Mouse (Mus musculus): ENCODE measurements at regions not wholly inside any gene's neighbourhood (a gene's known extent, or its start where the extent isn't known, plus 50 kb on each side); places are given as distances from the start of the nearest gene placed in this dataset.

- in situ Hi-C loops (cut with MboI; ENCODE audit: low pct_unique_long_range_greater_than_20kb in 1 of 2, low sequenced_read_pairs in 2 of 2, unreplicated experiment in 1 of 2), result no loop called here
Measured at GRCm38 (mm10) chr4:33588127-33588526, 278.0 kb downstream of the Rngtt start.

DNA sequence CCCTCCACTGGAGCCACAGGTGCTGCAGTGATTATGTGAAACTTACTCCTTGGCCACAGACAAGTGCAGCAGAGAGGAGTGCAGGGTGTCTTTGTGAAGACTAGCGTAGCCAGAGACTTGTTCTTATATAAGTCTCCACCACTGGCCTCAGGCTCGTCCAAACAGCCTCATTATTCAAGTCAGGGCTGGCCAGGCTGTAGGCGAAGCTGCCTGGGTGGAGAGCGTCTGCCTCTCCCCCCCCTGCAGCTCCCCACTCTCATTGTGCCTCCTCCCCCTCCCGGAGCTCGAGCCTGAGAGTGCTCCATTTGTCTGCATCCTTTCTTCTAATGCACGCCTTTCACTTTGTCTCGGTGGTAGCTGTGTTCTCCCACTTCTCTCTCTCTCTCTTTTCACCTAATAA lies 279.1 kb downstream of the Rngtt start:
- in situ Hi-C loops (cut with MboI; ENCODE audit: low pct_unique_long_range_greater_than_20kb in 1 of 2, low sequenced_read_pairs in 2 of 2, unreplicated experiment in 1 of 2), result no loop called here

- in situ Hi-C loops (cut with MboI; ENCODE audit: low pct_unique_long_range_greater_than_20kb in 1 of 2, low sequenced_read_pairs in 2 of 2, unreplicated experiment in 1 of 2), result no loop called here
Measured at GRCm38 (mm10) chr4:33594997-33595657, 285.0 kb downstream of the Rngtt start.

GRCm38 (mm10) chr4:33595763-33596162 lies 285.7 kb downstream of the Rngtt start:
- in situ Hi-C loops (cut with MboI; ENCODE audit: low pct_unique_long_range_greater_than_20kb in 1 of 2, low sequenced_read_pairs in 2 of 2, unreplicated experiment in 1 of 2), result no loop called here

DNA sequence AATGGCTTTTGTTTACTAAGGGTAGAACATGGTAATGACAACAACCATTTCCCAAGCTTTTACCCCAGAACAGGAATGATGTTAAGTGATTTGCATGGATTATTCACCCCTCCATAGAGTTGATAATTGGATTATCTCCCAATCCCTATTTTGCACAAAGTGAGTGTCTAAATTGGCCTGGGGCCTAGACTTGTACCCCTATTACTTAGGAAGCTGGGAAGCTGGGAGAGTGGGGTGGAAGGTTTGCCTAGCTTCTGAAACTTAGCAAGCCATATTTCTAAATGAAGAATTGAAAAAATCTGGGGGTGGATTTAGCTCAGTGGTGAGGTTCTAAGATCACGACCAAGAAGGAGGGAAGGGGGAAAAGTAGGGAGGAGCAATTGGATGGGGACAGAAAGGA lies 289.9 kb downstream of the Rngtt start:
- in situ Hi-C loops (cut with MboI; ENCODE audit: low pct_unique_long_range_greater_than_20kb in 1 of 2, low sequenced_read_pairs in 2 of 2, unreplicated experiment in 1 of 2), result no loop called here

- in situ Hi-C loops (cut with MboI; ENCODE audit: low pct_unique_long_range_greater_than_20kb in 1 of 2, low sequenced_read_pairs in 2 of 2, unreplicated experiment in 1 of 2), result no loop called here
Measured at GRCm38 (mm10) chr4:33600805-33601204, 290.7 kb downstream of the Rngtt start.

- in situ Hi-C loops (cut with MboI; ENCODE audit: low pct_unique_long_range_greater_than_20kb in 1 of 2, low sequenced_read_pairs in 2 of 2, unreplicated experiment in 1 of 2), result no loop called here
Measured at GRCm38 (mm10) chr4:33604636-33605035, 294.5 kb downstream of the Rngtt start.

GRCm38 (mm10) chr4:33639821-33640575 lies 284.4 kb upstream of the Cnr1 start:
- in situ Hi-C loops (cut with MboI; ENCODE audit: low pct_unique_long_range_greater_than_20kb in 1 of 2, low sequenced_read_pairs in 2 of 2, unreplicated experiment in 1 of 2), result no loop called here

DNA sequence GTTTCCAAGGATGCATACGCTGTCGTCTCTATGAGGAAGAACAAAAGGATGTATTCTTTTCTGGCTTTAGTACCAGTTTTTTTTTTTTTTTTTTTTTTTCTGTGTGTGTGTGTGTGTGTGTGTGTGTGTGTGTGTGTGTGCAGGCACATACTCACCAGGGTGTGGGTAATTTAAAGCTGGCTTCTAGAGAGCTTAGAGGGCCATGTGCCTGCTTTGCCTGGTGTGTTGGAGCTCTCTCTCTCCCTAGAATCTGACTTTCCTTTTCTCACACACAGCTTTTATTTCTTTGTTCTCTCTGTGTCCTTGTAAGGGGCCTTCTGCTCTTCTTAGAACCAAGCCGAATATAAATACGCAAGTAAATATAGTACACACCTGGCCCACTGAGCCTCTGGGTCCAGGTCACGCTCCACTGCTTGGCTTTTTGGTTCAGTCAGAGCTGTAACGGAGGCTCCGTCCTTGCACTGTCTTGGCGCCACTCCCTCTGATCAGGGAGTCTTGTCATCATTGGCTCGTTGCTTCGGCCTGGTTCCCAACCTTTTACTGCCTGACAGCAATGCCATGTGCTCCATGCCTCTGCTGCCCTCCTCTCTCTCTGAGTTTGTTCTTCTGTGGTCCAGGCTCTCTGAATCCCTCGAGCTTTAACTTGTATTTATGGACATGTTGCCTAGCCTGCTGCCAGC lies 283.7 kb upstream of the Cnr1 start:
- in situ Hi-C loops (cut with MboI; ENCODE audit: low pct_unique_long_range_greater_than_20kb in 1 of 2, low sequenced_read_pairs in 2 of 2, unreplicated experiment in 1 of 2), result no loop called here

DNA sequence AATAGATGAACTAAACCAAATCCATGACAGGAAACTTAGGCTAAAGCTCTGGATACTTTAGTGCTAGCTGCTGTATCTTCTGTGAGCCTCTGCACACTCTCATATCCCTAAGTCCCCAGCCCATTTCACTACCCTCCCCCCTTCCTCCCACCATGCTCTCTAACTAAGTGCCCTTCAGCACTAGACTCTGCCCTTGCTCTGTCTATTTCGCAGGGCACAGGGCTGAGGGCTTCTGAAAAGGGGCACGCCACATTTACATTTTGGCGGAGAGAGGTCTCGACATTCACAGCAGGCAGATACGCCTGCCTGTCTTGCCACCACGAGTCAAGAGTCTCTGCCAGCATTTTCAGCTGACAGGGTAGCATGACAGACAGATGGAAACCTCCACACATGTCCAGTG lies 282.5 kb upstream of the Cnr1 start:
- in situ Hi-C loops (cut with MboI; ENCODE audit: low pct_unique_long_range_greater_than_20kb in 1 of 2, low sequenced_read_pairs in 2 of 2, unreplicated experiment in 1 of 2), result no loop called here

GRCm38 (mm10) chr4:33642526-33642925 lies 281.9 kb upstream of the Cnr1 start:
- in situ Hi-C loops (cut with MboI; ENCODE audit: low pct_unique_long_range_greater_than_20kb in 1 of 2, low sequenced_read_pairs in 2 of 2, unreplicated experiment in 1 of 2), result no loop called here

DNA sequence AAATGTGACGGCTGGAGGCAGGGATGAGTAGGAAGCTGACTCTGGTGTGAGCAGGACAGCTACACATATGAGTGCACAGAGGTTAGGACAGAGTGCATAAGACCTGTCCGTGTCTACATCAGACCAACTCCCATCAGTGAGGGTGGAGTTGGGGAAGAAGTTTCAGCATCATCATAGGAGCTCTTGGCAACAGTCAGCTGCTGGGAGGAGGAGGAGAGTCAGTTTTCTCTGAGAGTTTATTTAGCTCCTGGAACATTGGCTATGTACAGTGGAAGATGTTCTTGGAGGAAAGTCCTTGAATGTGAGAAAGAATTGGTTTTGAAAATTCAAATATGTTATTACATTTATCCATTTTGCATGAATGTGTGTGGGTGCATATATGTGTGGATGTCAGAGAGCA lies 279.2 kb upstream of the Cnr1 start:
- in situ Hi-C loops (cut with MboI; ENCODE audit: low pct_unique_long_range_greater_than_20kb in 1 of 2, low sequenced_read_pairs in 2 of 2, unreplicated experiment in 1 of 2), result no loop called here

GRCm38 (mm10) chr4:33651292-33651691 lies 273.1 kb upstream of the Cnr1 start:
- in situ Hi-C loops (cut with MboI; ENCODE audit: low pct_unique_long_range_greater_than_20kb in 1 of 2, low sequenced_read_pairs in 2 of 2, unreplicated experiment in 1 of 2), result no loop called here

- in situ Hi-C loops (cut with MboI; ENCODE audit: low pct_unique_long_range_greater_than_20kb in 1 of 2, low sequenced_read_pairs in 2 of 2, unreplicated experiment in 1 of 2), result no loop called here
Measured at GRCm38 (mm10) chr4:33659766-33660165, 264.6 kb upstream of the Cnr1 start.

GRCm38 (mm10) chr4:33660553-33660952 lies 263.8 kb upstream of the Cnr1 start:
- in situ Hi-C loops (cut with MboI; ENCODE audit: low pct_unique_long_range_greater_than_20kb in 1 of 2, low sequenced_read_pairs in 2 of 2, unreplicated experiment in 1 of 2), result no loop called here

GRCm38 (mm10) chr4:33661862-33662261 lies 262.5 kb upstream of the Cnr1 start:
- in situ Hi-C loops (cut with MboI; ENCODE audit: low pct_unique_long_range_greater_than_20kb in 1 of 2, low sequenced_read_pairs in 2 of 2, unreplicated experiment in 1 of 2), result no loop called here

DNA sequence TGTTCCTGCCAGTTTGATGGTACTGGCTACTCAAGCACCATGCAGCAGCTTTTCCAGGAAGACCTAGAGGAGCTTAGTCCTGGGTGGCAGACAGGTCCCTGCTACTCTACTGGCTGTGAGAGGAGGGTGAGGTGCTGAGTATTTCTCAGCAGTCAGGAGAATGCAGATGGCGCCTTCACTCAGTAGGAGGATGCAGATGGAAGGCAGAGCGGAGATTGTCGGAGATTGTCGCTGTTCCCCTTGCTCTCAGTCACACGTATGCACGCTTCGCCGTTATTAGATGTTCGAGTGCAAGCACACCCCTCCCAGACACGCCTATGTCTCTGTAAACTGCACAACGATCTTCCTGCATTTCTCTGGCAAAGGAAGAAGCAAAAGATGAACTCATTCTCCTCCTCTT lies 261.4 kb upstream of the Cnr1 start:
- in situ Hi-C loops (cut with MboI; ENCODE audit: low pct_unique_long_range_greater_than_20kb in 1 of 2, low sequenced_read_pairs in 2 of 2, unreplicated experiment in 1 of 2), result no loop called here

GRCm38 (mm10) chr4:33663616-33664473 lies 260.5 kb upstream of the Cnr1 start:
- in situ Hi-C loops (cut with MboI; ENCODE audit: low pct_unique_long_range_greater_than_20kb in 1 of 2, low sequenced_read_pairs in 2 of 2, unreplicated experiment in 1 of 2), result no loop called here

- in situ Hi-C loops (cut with MboI; ENCODE audit: low pct_unique_long_range_greater_than_20kb in 1 of 2, low sequenced_read_pairs in 2 of 2, unreplicated experiment in 1 of 2), result no loop called here
Measured at GRCm38 (mm10) chr4:33664474-33664822, 259.9 kb upstream of the Cnr1 start.

Measured in mouse embryonic stem cell (cell line).